Mouse (Mus musculus): Measurements from ENCODE around the gene Nptx1. TPM values are rescaled to one million over a fixed set of nuclear protein-coding genes. Genes with fewer than 3 reads are reported as not detected.

Nptx1 gene
- total and polyA plus RNA-seq, 2 experiments from 2014 or later, result 0.23 to 1.6 TPM

GRCm38 (mm10) chr11:119506386-119506785, 41.2 kb downstream of the Nptx1 start:
- WGBS, result 75% methylated on average over 4 of the region's 4 CpGs
- H3K36me3 ChIP-seq (replicated peaks; ENCODE audit: control insufficient read depth, insufficient read depth, low read length), result peaks cover 49% of the 10 kb centered on the region
- no peak overlapping the region for H3K9ac ChIP-seq (replicated peaks; ENCODE audit: low read depth, low read length)
- no peak overlapping the region for H3K4me2 ChIP-seq (ENCODE audit: low read depth, low read length)
- 0 out of 2 replicates have a peak, but pooled peaks cover 3% of the 10 kb centered on the region for H3K27me3 ChIP-seq (ENCODE audit: control insufficient read depth, insufficient read depth, low read length)
- H3K9me3 ChIP-seq (replicated peaks; ENCODE audit: control insufficient read depth, low read length), result no peaks in the 10 kb centered on the region
- TF ChIP-seq CTCF (IDR thresholded peaks at IDR 0.05; ENCODE audit: low read depth) (no peak), EP300 (IDR thresholded peaks at IDR 0.05; ENCODE audit: low read depth) (no peak)
- no peak overlapping the region for H3K4me3 ChIP-seq (ENCODE audit: low read depth, low read length)
- no peaks in the 10 kb centered on the region for H3K4me1 ChIP-seq (ENCODE audit: control insufficient read depth, insufficient read depth)
- no peak overlapping the region for H3K27ac ChIP-seq (ENCODE audit: low read depth)
- ATAC-seq (ENCODE audit: insufficient read depth, low read depth), result no peak
- no peak for DNase-seq (ENCODE audit: low spot score)

DNA sequence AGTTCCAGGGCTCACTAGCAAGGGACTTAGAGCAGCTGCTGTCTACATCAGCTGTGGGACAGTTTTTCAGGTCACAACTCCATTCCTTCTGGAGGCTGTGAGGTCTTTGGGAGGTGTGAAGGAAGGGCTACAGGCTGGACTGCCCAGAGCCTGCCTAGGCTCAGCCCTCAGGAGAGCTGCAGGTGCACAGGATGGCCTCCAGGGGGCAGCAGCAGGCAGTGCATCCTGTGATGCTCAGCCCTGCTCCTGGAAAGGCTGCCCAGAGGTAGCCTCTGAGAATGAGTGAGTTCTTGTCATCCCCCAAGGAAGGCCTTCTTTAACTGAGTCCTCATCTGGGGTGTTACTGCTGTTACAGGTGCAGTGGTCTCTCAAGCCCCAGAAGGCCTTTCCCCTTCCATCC, 43.9 kb downstream of the Nptx1 start:
- H3K27me3 ChIP-seq (ENCODE audit: control insufficient read depth, insufficient read depth, low read length), result no peaks in the 10 kb centered on the region
- no peaks in the 10 kb centered on the region for H3K9me3 ChIP-seq (replicated peaks; ENCODE audit: control insufficient read depth, low read length)
- ATAC-seq (ENCODE audit: insufficient read depth, low read depth) (peak; percentile 58), DNase-seq (ENCODE audit: low spot score) (peak; percentile 51)
- H3K27ac ChIP-seq (ENCODE audit: low read depth), result no peak overlapping the region
- H3K4me1 ChIP-seq (ENCODE audit: control insufficient read depth, insufficient read depth), result no peaks in the 10 kb centered on the region
- H3K4me3 ChIP-seq (ENCODE audit: low read depth, low read length), result no peak overlapping the region
- TF ChIP-seq CTCF (IDR thresholded peaks at IDR 0.05; ENCODE audit: low read depth) (peak; percentile 95), EP300 (IDR thresholded peaks at IDR 0.05; ENCODE audit: low read depth) (no peak)
- peaks cover 66% of the 10 kb centered on the region for H3K36me3 ChIP-seq (replicated peaks; ENCODE audit: control insufficient read depth, insufficient read depth, low read length)
- H3K4me2 ChIP-seq (ENCODE audit: low read depth, low read length), result no peak overlapping the region
- no peak overlapping the region for H3K9ac ChIP-seq (replicated peaks; ENCODE audit: low read depth, low read length)

DNA sequence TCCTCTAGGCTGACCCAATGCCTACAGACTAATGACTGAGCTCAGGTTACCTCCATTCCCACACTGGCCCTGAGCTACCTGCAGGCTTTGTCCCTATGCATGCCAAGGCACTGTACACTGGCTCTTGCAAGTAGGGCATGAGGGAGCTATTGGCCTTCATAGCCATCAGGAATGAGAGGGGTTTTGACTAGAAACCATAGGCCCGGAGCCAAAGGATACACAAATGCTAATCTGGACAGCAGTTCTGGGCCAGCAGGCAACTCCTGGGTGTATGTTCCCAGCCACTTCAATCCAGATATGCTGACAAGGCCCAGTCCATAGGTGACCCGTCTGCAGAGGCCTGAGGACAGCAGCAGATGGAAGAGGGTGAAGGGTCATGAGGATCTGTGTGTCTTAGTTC, 47.5 kb downstream of the Nptx1 start:
- no peak overlapping the region for H3K9ac ChIP-seq (replicated peaks; ENCODE audit: low read depth, low read length)
- no peak for ATAC-seq (ENCODE audit: insufficient read depth, low read depth)
- no peaks in the 10 kb centered on the region for H3K9me3 ChIP-seq (replicated peaks; ENCODE audit: control insufficient read depth, low read length)
- WGBS, result 81% methylated on average over 2 of the region's 2 CpGs
- DNase-seq (ENCODE audit: low spot score), result no peak
- peaks cover 47% of the 10 kb centered on the region for H3K36me3 ChIP-seq (replicated peaks; ENCODE audit: control insufficient read depth, insufficient read depth, low read length)
- no peak for TF ChIP-seq EP300 (IDR thresholded peaks at IDR 0.05; ENCODE audit: low read depth)
- TF ChIP-seq CTCF (IDR thresholded peaks at IDR 0.05; ENCODE audit: low read depth), result no peak
- H3K27me3 ChIP-seq (ENCODE audit: control insufficient read depth, insufficient read depth, low read length), result no peaks in the 10 kb centered on the region
- H3K4me1 ChIP-seq (ENCODE audit: control insufficient read depth, insufficient read depth), result no peaks in the 10 kb centered on the region
- no peak overlapping the region for H3K4me3 ChIP-seq (ENCODE audit: low read depth, low read length)
- no peak overlapping the region for H3K27ac ChIP-seq (ENCODE audit: low read depth)
- H3K4me2 ChIP-seq (ENCODE audit: low read depth, low read length), result no peak overlapping the region

DNA sequence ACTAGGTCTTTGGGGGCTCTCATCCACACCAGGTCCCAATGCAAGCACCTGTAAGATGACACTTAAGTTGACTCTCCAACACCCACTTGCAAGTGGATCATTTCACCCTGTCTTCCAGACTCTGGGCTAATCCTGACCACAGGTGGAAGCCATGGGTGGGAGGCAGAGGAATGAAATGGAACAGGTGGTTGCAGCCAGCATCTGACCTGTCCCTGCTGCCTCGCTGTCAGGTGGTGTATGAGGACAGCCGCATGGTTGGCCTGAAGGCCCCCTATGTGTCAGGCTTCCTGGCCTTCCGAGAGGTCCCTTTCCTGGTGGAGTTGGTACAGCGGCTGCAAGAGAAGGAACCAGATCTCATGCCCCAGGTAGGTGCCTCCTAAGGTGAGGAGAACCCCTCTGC, 48.3 kb downstream of the Nptx1 start:
- no peak for TF ChIP-seq EP300 (IDR thresholded peaks at IDR 0.05; ENCODE audit: low read depth)
- no peak for TF ChIP-seq CTCF (IDR thresholded peaks at IDR 0.05; ENCODE audit: low read depth)

GRCm38 (mm10) chr11:119497451-119497850, 50.1 kb downstream of the Nptx1 start:
- peaks cover 36% of the 10 kb centered on the region for H3K36me3 ChIP-seq (replicated peaks; ENCODE audit: control insufficient read depth, insufficient read depth, low read length)
- ATAC-seq (ENCODE audit: insufficient read depth, low read depth), result no peak
- no peak for TF ChIP-seq EP300 (IDR thresholded peaks at IDR 0.05; ENCODE audit: low read depth)
- no peak for TF ChIP-seq CTCF (IDR thresholded peaks at IDR 0.05; ENCODE audit: low read depth)

More for the DNA sequence above, 48.3 kb downstream of the Nptx1 start:
- H3K9ac ChIP-seq (replicated peaks; ENCODE audit: low read depth, low read length), result no peak overlapping the region
- H3K27ac ChIP-seq (ENCODE audit: low read depth), result no peak overlapping the region
- H3K27me3 ChIP-seq (ENCODE audit: control insufficient read depth, insufficient read depth, low read length), result no peaks in the 10 kb centered on the region
- H3K4me1 ChIP-seq (ENCODE audit: control insufficient read depth, insufficient read depth), result no peaks in the 10 kb centered on the region
- ATAC-seq (ENCODE audit: insufficient read depth, low read depth) (no peak), DNase-seq (ENCODE audit: low spot score) (no peak)
- H3K9me3 ChIP-seq (replicated peaks; ENCODE audit: control insufficient read depth, low read length), result no peaks in the 10 kb centered on the region
- H3K36me3 ChIP-seq (replicated peaks; ENCODE audit: control insufficient read depth, insufficient read depth, low read length), result peaks cover 40% of the 10 kb centered on the region
- no peak overlapping the region for H3K4me3 ChIP-seq (ENCODE audit: low read depth, low read length)
- WGBS, result 86% methylated on average over 4 of the region's 4 CpGs
- no peak overlapping the region for H3K4me2 ChIP-seq (ENCODE audit: low read depth, low read length)

DNA sequence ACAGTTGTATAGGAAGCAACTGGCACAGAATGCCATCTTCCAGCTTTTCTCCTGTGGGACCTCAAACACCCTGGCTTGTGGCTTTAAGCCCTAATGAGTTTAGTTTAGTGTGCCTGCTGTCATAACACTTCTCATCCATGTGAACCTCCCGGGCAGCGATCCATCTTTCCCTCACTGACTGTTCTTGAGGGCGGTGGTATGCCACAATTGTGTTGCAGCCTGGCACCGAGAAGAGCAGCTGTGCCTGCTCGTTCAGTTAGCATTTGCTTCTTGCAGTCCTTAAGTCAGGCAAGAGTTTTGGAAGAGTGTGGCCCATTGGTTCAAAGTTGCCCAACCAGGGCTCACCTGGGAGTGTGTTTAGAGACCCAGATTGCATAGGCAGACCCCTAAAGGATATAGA, 51.4 kb downstream of the Nptx1 start:
- WGBS, result 88% methylated on average over 5 of the region's 5 CpGs
- peaks cover 28% of the 10 kb centered on the region for H3K36me3 ChIP-seq (replicated peaks; ENCODE audit: control insufficient read depth, insufficient read depth, low read length)

More at GRCm38 (mm10) chr11:119497451-119497850, 50.1 kb downstream of the Nptx1 start:
- H3K9ac ChIP-seq (replicated peaks; ENCODE audit: low read depth, low read length), result no peak overlapping the region
- peaks cover under 1% of the 10 kb centered on the region; the same call in 1 of the 2 replicates for H3K4me1 ChIP-seq (ENCODE audit: control insufficient read depth, insufficient read depth)
- no peak for DNase-seq (ENCODE audit: low spot score)
- H3K9me3 ChIP-seq (replicated peaks; ENCODE audit: control insufficient read depth, low read length), result no peaks in the 10 kb centered on the region
- no peak overlapping the region for H3K4me3 ChIP-seq (ENCODE audit: low read depth, low read length)
- no peaks in the 10 kb centered on the region for H3K27me3 ChIP-seq (ENCODE audit: control insufficient read depth, insufficient read depth, low read length)
- H3K4me2 ChIP-seq (ENCODE audit: low read depth, low read length), result no peak overlapping the region
- WGBS, result 71% methylated on average over 4 of the region's 4 CpGs
- no peak overlapping the region for H3K27ac ChIP-seq (ENCODE audit: low read depth)

More for the DNA sequence above, 51.4 kb downstream of the Nptx1 start:
- H3K27ac ChIP-seq (ENCODE audit: low read depth), result no peak overlapping the region
- H3K4me1 ChIP-seq (ENCODE audit: control insufficient read depth, insufficient read depth), result peaks cover 7% of the 10 kb centered on the region
- H3K4me2 ChIP-seq (ENCODE audit: low read depth, low read length), result no peak overlapping the region
- no peak for ATAC-seq (ENCODE audit: insufficient read depth, low read depth)
- H3K9ac ChIP-seq (replicated peaks; ENCODE audit: low read depth, low read length), result no peak overlapping the region
- no peak for TF ChIP-seq EP300 (IDR thresholded peaks at IDR 0.05; ENCODE audit: low read depth)
- TF ChIP-seq CTCF (IDR thresholded peaks at IDR 0.05; ENCODE audit: low read depth), result no peak
- no peaks in the 10 kb centered on the region for H3K9me3 ChIP-seq (replicated peaks; ENCODE audit: control insufficient read depth, low read length)
- no peaks in the 10 kb centered on the region for H3K27me3 ChIP-seq (ENCODE audit: control insufficient read depth, insufficient read depth, low read length)
- no peak for DNase-seq (ENCODE audit: low spot score)
- no peak overlapping the region for H3K4me3 ChIP-seq (ENCODE audit: low read depth, low read length)
